Mouse (Mus musculus) liver, embryonic 12.5 days (tissue): ENCODE data around the gene Higd1c. TPM values are rescaled to one million over a fixed set of nuclear protein-coding genes. Genes with fewer than 3 reads are reported as not detected.
"Not testable (repeated sequence)": the region's sequence is repeated elsewhere in the genome, so short reads cannot be mapped to it uniquely, and the experiment has no call there.

ENCODE experiments used
- ATAC-seq: fragments of 200-750 bp; cut with Nextera tagmentation; 2 replicates; pipeline ENCODE4 v1.8.0; 2017; ENCODE audit warnings: moderate number of reproducible peaks, mild to moderate bottlenecking, moderate library complexity
- H3K27ac ChIP-seq: fragments of 300-500 bp; sonication (generic); 2 replicates; pipeline ENCODE4 v1.5.1; 2016; ENCODE audit warnings: mild to moderate bottlenecking
- H3K27me3 ChIP-seq: fragments of 300-500 bp; sonication (generic); replicated peaks from 2 replicates; pipeline ENCODE4 v1.6.1; 2016; ENCODE audit warnings: mild to moderate bottlenecking, moderate library complexity
- H3K36me3 ChIP-seq: fragments of 300-500 bp; sonication (generic); 2 replicates; pipeline ENCODE4 v1.6.1; 2016; ENCODE audit warnings: mild to moderate bottlenecking, moderate library complexity
- H3K4me1 ChIP-seq: fragments of 300-500 bp; sonication (generic); 2 replicates; pipeline ENCODE4 v1.6.1; 2016
- H3K4me2 ChIP-seq: fragments of 300-500 bp; sonication (generic); 2 replicates; pipeline ENCODE4 v1.6.1; 2016; ENCODE audit warnings: mild to moderate bottlenecking, moderate library complexity
- H3K4me3 ChIP-seq: fragments of 300-500 bp; sonication (generic); 2 replicates; pipeline ENCODE4 v1.5.1; 2016; ENCODE audit warnings: mild to moderate bottlenecking, moderate library complexity
- H3K9ac ChIP-seq: fragments of 300-500 bp; sonication (generic); 2 replicates; pipeline ENCODE4 v1.6.1; 2016; ENCODE audit warnings: mild to moderate bottlenecking, moderate library complexity
- H3K9me3 ChIP-seq: fragments of 300-500 bp; sonication (generic); replicated peaks from 2 replicates; pipeline ENCODE4 v1.6.1; 2016; ENCODE audit warnings: mild to moderate bottlenecking, moderate library complexity
- whole genome bisulfite sequencing: fragments of 180-500 bp; shearing (Covaris S2); methylation state at CpG from one replicate; pipeline ENCODE4 v1.1.7; 2016; ENCODE audit not compliant: insufficient replicate concordance; 5-methylcytosine and 5-hydroxymethylcytosine counted together
- polyA plus RNA-seq: library from polyadenylated mRNA; unstranded; fragments of >200 nt; fragmentation: Nextera tagmentation; extraction: Ambion mirVana; gene quantifications from 2 replicates; pipeline ENCODE4 v1.2.1, GENCODE M21; 2016

The Higd1c gene
- polyA plus RNA-seq, 1 experiment from 2014 or later, result not detected

GRCm38 (mm10) chr15:100415684-100416083 lies 51.3 kb downstream of the Higd1c start:
- Histone ChIP-seq H3K4me2 (peak overlapping the region; percentile 17; the same call in 1 of the 2 replicates), H3K27me3 (no peaks in the 10 kb centered on the region), H3K27ac (peak overlapping the region; percentile 85), H3K4me1 (peaks cover 100% of the 10 kb centered on the region), H3K9ac (peak overlapping the region; percentile 25), H3K9me3 (no peaks in the 10 kb centered on the region), H3K4me3 (no peak overlapping the region), H3K36me3 (peaks cover 52% of the 10 kb centered on the region)
- ATAC-seq, result no peak
- WGBS, result 88% methylated on average over 8 of the region's 8 CpGs

DNA sequence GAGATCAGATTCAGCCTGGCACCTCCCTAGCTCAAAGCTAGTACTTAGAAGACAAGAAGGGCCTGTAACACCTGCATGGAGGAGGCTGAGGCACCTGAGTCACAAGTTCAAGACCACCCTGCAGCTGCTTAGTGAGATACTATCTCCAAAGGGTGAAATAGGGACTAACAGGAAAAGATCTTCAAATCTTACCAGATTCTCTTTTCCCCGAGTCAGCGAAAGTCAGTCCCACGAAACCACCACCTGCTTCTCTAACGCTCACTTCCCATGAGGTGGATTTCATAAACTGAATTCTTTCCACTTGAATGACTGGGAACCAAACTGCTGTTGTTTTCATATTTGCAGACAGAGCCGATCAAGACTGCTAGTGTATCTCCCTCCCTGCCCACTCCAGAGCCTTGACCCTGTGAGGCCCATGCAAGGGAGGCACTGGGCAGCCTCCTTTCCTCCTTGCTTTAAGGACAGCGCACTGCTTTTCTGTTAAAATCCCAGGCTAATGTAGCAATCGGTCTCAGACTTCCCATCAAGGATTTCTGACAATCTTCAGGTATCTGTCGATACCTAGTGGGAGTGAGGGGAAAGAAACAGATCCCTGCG lies 53.6 kb downstream of the Higd1c start:
- Histone ChIP-seq H3K4me2 (peak overlapping the region; percentile 98), H3K36me3 (peaks cover 34% of the 10 kb centered on the region), H3K4me1 (peaks cover 88% of the 10 kb centered on the region), H3K9me3 (no peaks in the 10 kb centered on the region), H3K27me3 (no peaks in the 10 kb centered on the region), H3K9ac (peak overlapping the region; percentile 99), H3K27ac (peak overlapping the region; percentile 99), H3K4me3 (peak overlapping the region; percentile 20)
- 62% methylated on average over 9 of the region's 9 CpGs for WGBS
- no peak for ATAC-seq

DNA sequence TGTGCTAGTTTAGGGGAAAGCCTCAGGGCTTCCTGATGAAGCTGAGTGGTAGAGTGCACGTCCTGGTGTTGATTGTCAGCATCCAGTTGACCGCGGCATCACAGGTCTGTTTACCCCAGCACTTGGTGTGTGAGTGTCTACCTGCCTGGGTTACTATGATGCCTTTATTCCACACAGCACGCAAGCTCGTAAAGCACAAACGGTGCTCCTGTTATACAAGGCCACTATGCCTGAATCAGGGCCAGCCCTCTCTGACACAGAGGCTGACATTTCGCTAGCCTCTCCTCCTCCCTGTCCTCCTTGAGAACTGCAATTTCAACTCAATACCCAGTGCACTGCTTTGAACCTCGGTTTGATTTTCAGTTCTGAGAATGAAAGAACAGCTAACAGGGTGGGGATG lies 55.0 kb downstream of the Higd1c start:
- Histone ChIP-seq H3K27me3 (peaks cover 7% of the 10 kb centered on the region), H3K4me1 (peaks cover 86% of the 10 kb centered on the region), H3K4me3 (peak overlapping the region; percentile 97), H3K27ac (peak overlapping the region; percentile 99), H3K9me3 (no peaks in the 10 kb centered on the region), H3K36me3 (peaks cover 34% of the 10 kb centered on the region), H3K4me2 (peak overlapping the region; percentile 98), H3K9ac (peak overlapping the region; percentile 99)
- ATAC-seq, result peak; percentile 1
- WGBS, result 48% methylated on average over 8 of the region's 8 CpGs

GRCm38 (mm10) chr15:100419901-100420745 lies 55.8 kb downstream of the Higd1c start:
- H3K4me3 ChIP-seq, result peak overlapping the region; percentile 97
- peaks cover 31% of the 10 kb centered on the region for H3K36me3 ChIP-seq
- H3K9me3 ChIP-seq, result no peaks in the 10 kb centered on the region
- H3K27ac ChIP-seq, result peak overlapping the region; percentile 99
- H3K4me2 ChIP-seq, result peak overlapping the region; percentile 98
- peaks cover 83% of the 10 kb centered on the region for H3K4me1 ChIP-seq
- 18% methylated on average over 9 of the region's 9 CpGs for WGBS
- peak overlapping the region; percentile 99 for H3K9ac ChIP-seq
- peaks cover 15% of the 10 kb centered on the region for H3K27me3 ChIP-seq
- peak; percentile 84 for ATAC-seq

GRCm38 (mm10) chr15:100421059-100421757 lies 56.9 kb downstream of the Higd1c start:
- peaks cover 73% of the 10 kb centered on the region for H3K4me1 ChIP-seq
- H3K4me2 ChIP-seq, result peak overlapping the region; percentile 98
- H3K27ac ChIP-seq, result peak overlapping the region; percentile 99
- H3K36me3 ChIP-seq, result peaks cover 20% of the 10 kb centered on the region
- H3K9ac ChIP-seq, result peak overlapping the region; percentile 99
- H3K9me3 ChIP-seq, result no peaks in the 10 kb centered on the region
- ATAC-seq, result no peak
- WGBS, result 13% methylated on average over 8 of the region's 8 CpGs
- peak overlapping the region; percentile 97 for H3K4me3 ChIP-seq
- peaks cover 26% of the 10 kb centered on the region for H3K27me3 ChIP-seq

GRCm38 (mm10) chr15:100421758-100422197 lies 57.4 kb downstream of the Higd1c start, which contains the start of gene Gm5475:
Gene Gm5475, plus strand, starts transcription at chr15:100422147.
- peaks cover 14% of the 10 kb centered on the region for H3K36me3 ChIP-seq
- peaks cover 67% of the 10 kb centered on the region for H3K4me1 ChIP-seq
- ATAC-seq, H3K9me3 ChIP-seq: not testable (repeated sequence)
- peak within 1 kb of the TSS; percentile 99 for H3K9ac ChIP-seq
- peak within 1 kb of the TSS; percentile 98 for H3K4me2 ChIP-seq
- H3K4me3 ChIP-seq, result peak within 1 kb of the TSS; percentile 97
- H3K27me3 ChIP-seq, result peaks cover 31% of the 10 kb centered on the region
- WGBS, result 16% methylated on average over 3 of the region's 3 CpGs
- peak within 1 kb of the TSS; percentile 99 for H3K27ac ChIP-seq

DNA sequence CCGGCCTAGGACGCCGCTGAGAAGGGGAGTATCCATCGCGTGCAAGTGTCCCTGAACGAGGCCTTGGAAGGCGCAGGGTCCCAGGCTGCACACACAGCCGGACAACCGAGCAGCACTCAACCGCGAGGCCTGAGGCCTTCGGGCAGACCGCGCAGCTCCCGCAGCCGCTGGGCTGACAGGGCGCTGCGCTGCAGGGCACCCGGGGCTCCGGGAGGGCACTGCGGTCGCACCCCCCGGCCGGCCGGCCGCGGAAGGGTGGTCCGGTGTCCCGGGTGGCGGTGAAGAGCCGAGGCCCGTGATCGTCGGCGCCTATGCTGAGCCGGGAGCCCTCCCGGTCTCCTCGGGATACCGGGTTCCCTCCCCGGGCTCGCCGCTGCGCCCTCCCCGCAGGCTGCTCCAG lies 58.1 kb downstream of the Higd1c start:
- ATAC-seq, result peak; percentile 28

DNA sequence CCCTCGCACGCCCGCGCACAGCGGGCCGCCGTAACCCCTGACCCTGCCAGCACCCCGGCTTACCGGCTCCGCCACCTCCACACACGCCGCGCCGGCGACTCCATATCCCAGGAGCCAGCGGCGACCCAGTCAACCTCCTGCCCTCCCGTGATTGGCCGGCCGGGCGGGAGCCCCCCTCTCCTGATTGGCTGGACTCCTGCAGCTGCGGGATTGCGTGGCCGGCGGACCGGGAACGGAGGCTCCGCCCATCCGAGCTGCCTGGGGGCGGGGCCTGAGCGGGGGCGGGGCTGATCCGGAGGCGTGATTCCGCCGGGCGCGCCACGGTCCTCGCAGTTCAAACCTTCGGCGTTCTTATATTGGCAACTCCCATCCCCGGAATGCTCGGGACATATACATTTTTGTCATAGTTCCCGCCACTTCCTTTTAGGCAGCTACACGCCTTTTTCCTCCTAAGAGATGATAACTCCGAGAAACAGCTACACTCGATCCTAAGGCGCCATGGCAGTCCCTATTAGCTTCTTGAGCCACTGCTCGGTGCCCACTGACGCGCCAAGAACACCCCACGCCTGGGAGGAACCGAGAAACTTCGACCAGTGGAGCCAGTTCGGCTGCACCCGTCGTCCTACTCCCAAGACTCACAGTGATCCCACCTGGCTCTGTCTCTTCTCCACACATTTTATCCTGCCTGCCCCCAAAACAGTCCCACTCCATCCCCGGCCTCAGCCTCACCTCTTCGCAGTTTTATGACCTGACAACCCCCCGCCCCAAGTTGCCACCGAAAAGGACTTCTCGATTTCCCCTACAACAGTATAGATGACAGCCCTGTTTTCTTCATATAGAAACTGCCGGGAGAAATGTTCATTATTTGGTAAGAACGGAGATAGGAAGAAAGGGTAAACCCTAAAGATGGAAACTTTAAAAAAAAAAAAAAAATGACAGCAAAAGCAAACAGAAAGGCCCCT lies 58.8 kb downstream of the Higd1c start:
- H3K9me3 ChIP-seq, result no peaks in the 10 kb centered on the region
- H3K36me3 ChIP-seq, result peaks cover under 1% of the 10 kb centered on the region
- H3K27ac ChIP-seq, result peak overlapping the region; percentile 99
- peak overlapping the region; percentile 98 for H3K4me2 ChIP-seq
- H3K27me3 ChIP-seq, result peaks cover 38% of the 10 kb centered on the region
- peak; percentile 89 for ATAC-seq
- 1% methylated on average over 65 of the region's 65 CpGs for WGBS
- H3K9ac ChIP-seq, result peak overlapping the region; percentile 99
- peaks cover 53% of the 10 kb centered on the region for H3K4me1 ChIP-seq
- peak overlapping the region; percentile 97 for H3K4me3 ChIP-seq

More for the DNA sequence above, 58.1 kb downstream of the Higd1c start:
- WGBS, result under 1% methylated on average over 44 of the region's 44 CpGs
- Histone ChIP-seq H3K27me3 (peaks cover 38% of the 10 kb centered on the region), H3K4me2 (peak overlapping the region; percentile 98), H3K9ac (peak overlapping the region; percentile 99), H3K36me3 (peaks cover 7% of the 10 kb centered on the region), H3K4me3 (peak overlapping the region; percentile 97), H3K27ac (peak overlapping the region; percentile 99), H3K9me3 (no peaks in the 10 kb centered on the region), H3K4me1 (peaks cover 60% of the 10 kb centered on the region)

GRCm38 (mm10) chr15:100423916-100424315 lies 59.6 kb downstream of the Higd1c start:
- H3K27me3 ChIP-seq, result peaks cover 38% of the 10 kb centered on the region
- H3K9ac ChIP-seq, result peak overlapping the region; percentile 99
- peak overlapping the region; percentile 98 for H3K4me2 ChIP-seq
- WGBS, result 5% methylated on average over 14 of the region's 14 CpGs
- peaks cover 45% of the 10 kb centered on the region for H3K4me1 ChIP-seq
- ATAC-seq, result no peak
- no peaks in the 10 kb centered on the region for H3K9me3 ChIP-seq
- peak overlapping the region; percentile 97 for H3K4me3 ChIP-seq
- H3K27ac ChIP-seq, result no peak overlapping the region
- H3K36me3 ChIP-seq, result no peaks in the 10 kb centered on the region

GRCm38 (mm10) chr15:100424396-100425122 lies 60.2 kb downstream of the Higd1c start, which contains the start of gene Slc11a2:
Gene Slc11a2, minus strand, starts transcription at chr15:100425072.
- peaks cover 38% of the 10 kb centered on the region for H3K27me3 ChIP-seq
- ATAC-seq, result no peak
- H3K9ac ChIP-seq, result peak within 1 kb of the TSS; percentile 99
- no peak within 1 kb of the TSS for H3K27ac ChIP-seq
- no peaks in the 10 kb centered on the region for H3K36me3 ChIP-seq
- H3K4me1 ChIP-seq, result peaks cover 39% of the 10 kb centered on the region
- H3K4me3 ChIP-seq, result peak within 1 kb of the TSS; percentile 97
- 30% methylated on average over 17 of the region's 17 CpGs for WGBS
- no peaks in the 10 kb centered on the region for H3K9me3 ChIP-seq
- H3K4me2 ChIP-seq, result peak within 1 kb of the TSS; percentile 98
